Mouse (Mus musculus) forebrain, postnatal 0 days (tissue): Measurements from ENCODE around the gene Myl12a. TPM values are rescaled to one million over a fixed set of nuclear protein-coding genes. Genes with fewer than 3 reads are reported as not detected.

ENCODE experiments used
- ATAC-seq: fragments of 200-750 bp; cut with Nextera tagmentation; 2 replicates; pipeline ENCODE4 v1.8.0; 2017; ENCODE audit warnings: mild to moderate bottlenecking, moderate library complexity
- DNase-seq: peaks from one replicate; pipeline ENCODE4 v3.0.0-alpha.2; 2015
- H3K27ac ChIP-seq: fragments of 300-500 bp; sonication (generic); 2 replicates; pipeline ENCODE4 v1.5.1; 2014; ENCODE audit warnings: low read depth, mild to moderate bottlenecking, antibody characterized with exemption, low read length, moderate library complexity, mixed read lengths
- H3K27me3 ChIP-seq: fragments of 300-500 bp; sonication (generic); 2 replicates; pipeline ENCODE4 v1.6.1; 2014; ENCODE audit warnings: mild to moderate bottlenecking, low read length, mixed read lengths; ENCODE audit not compliant: insufficient read depth
- H3K36me3 ChIP-seq: fragments of 300-500 bp; sonication (generic); 2 replicates; pipeline ENCODE4 v1.6.1; 2014; ENCODE audit warnings: mild to moderate bottlenecking, moderate library complexity; ENCODE audit not compliant: insufficient read depth
- H3K4me1 ChIP-seq: fragments of 300-500 bp; sonication (generic); 2 replicates; pipeline ENCODE4 v1.6.1; 2014; ENCODE audit warnings: antibody characterized with exemption; ENCODE audit not compliant: insufficient read depth
- H3K4me2 ChIP-seq: fragments of 300-500 bp; sonication (generic); 2 replicates; pipeline ENCODE4 v1.6.1; 2014; ENCODE audit warnings: low read depth, mild to moderate bottlenecking, moderate library complexity
- H3K4me3 ChIP-seq: fragments of 300-500 bp; sonication (generic); 2 replicates; pipeline ENCODE4 v1.5.1; 2014; ENCODE audit warnings: low read depth, low read length, mixed read lengths
- H3K9ac ChIP-seq: fragments of 300-500 bp; sonication (generic); 2 replicates; pipeline ENCODE4 v1.6.1; 2014; ENCODE audit warnings: mild to moderate bottlenecking
- H3K9me3 ChIP-seq: fragments of 300-500 bp; sonication (generic); 2 replicates; pipeline ENCODE4 v1.6.1; 2016; ENCODE audit warnings: low read length
- CTCF ChIP-seq: sonication (generic); IDR thresholded peaks from 2 replicates; pipeline ENCODE4 v1.5.1; 2016; ENCODE audit warnings: antibody characterized with exemption, control low read depth, low read depth
- whole genome bisulfite sequencing: fragments of 180-500 bp; shearing (Covaris S2); extraction: QIAGEN DNeasy Blood & Tissue Kit; methylation state at CpG from one replicate; pipeline ENCODE4 v1.1.7; 2014; 5-methylcytosine and 5-hydroxymethylcytosine counted together
- polyA plus RNA-seq: library from polyadenylated mRNA; unstranded; fragments of >200 nt; fragmentation: Nextera tagmentation; extraction: Ambion mirVana; gene quantifications from 2 replicates; pipeline ENCODE4 v1.2.1, GENCODE M21; 2015
- total RNA-seq: library from RNA; depleted of rRNA; stranded (reverse); fragments of >200 nt; gene quantifications from 2 replicates; pipeline ENCODE4 v1.2.3, GENCODE M21; 2014

The Myl12a gene
- total and polyA plus RNA-seq, 2 experiments from 2014 or later = 35.6 to 80.8 TPM

DNA sequence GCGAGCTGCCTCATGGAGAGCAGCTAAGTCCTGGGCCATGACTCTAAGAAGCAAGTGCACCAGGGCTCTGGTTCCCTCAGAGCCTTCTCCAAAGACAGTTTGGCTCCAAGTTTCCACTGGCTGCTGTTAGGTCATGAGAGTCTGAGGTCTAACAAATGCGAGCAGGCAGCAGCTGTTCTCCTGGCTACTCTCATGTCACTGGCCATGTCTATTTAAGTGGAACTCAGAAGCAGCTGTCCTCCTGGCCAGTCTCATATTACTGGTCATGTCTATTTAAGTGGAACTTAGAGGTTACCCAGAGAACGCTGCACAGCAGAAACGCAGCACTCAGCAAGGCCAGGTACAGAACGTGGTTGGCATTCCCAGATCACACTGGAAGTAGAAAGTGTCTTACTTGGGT is 36.1 kb upstream of the Myl12a start:
- Histone ChIP-seq H3K4me3 (no peak overlapping the region), H3K36me3 (no peaks in the 10 kb centered on the region), H3K4me2 (no peak overlapping the region), H3K4me1 (no peaks in the 10 kb centered on the region), H3K27me3 (no peaks in the 10 kb centered on the region), H3K9ac (no peak overlapping the region), H3K9me3 (no peaks in the 10 kb centered on the region), H3K27ac (no peak overlapping the region)
- 90% methylated on average over 5 of the region's 5 CpGs for WGBS
- no peak for ATAC-seq
- no peak for TF ChIP-seq CTCF
- DNase-seq = no peak

DNA sequence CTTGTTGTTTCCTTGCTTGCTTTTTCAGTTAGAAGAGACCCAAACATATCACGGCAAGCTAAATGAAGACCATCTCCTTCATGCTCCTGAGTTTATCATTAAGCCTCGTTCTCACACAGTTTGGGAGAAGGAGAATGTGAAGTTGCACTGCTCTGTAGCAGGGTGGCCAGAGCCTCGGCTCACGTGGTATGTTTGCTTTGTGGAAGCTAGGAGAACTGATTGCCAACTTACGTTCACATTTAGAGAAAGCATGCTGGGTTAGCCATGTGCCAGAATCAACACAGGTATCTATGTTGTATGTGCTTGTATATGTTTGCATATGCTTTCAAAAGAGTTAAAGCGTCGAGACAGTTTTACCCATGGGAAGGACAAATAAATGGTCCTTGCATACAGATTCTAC is 34.5 kb upstream of the Myl12a start:
- no peak for ATAC-seq

DNA sequence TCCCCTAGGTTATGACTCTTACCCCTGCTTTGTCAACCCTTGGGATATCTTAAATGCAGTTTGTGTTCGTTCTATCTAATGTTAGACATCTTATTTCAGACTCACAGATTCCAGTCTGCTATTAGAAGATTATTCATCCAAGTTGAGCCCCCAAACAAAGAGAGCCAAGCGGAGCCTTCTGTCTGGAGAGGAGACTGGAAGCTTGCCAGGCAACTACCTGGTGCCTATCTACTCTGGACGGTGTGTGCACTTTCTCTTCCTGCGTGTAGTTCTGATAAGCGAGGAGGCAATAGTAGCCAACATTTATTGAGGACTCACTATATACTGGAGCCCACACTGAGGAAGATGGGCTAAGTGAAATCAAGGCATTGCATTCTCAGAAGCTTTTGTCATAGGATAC is 31.8 kb upstream of the Myl12a start:
- Histone ChIP-seq H3K36me3 (no peaks in the 10 kb centered on the region), H3K4me2 (no peak overlapping the region), H3K4me1 (no peaks in the 10 kb centered on the region), H3K9me3 (no peaks in the 10 kb centered on the region), H3K9ac (no peak overlapping the region), H3K27ac (no peak overlapping the region), H3K27me3 (no peaks in the 10 kb centered on the region), H3K4me3 (no peak overlapping the region)
- no peak for ATAC-seq
- 70% methylated on average over 5 of the region's 5 CpGs for WGBS
- DNase-seq = no peak
- TF ChIP-seq CTCF = no peak

More for the DNA sequence above, 34.5 kb upstream of the Myl12a start:
- Histone ChIP-seq H3K4me3 (no peak overlapping the region), H3K36me3 (no peaks in the 10 kb centered on the region), H3K9me3 (no peaks in the 10 kb centered on the region), H3K4me2 (no peak overlapping the region), H3K9ac (no peak overlapping the region), H3K27me3 (no peaks in the 10 kb centered on the region), H3K27ac (no peak overlapping the region), H3K4me1 (no peaks in the 10 kb centered on the region)
- WGBS = 92% methylated on average over 7 of the region's 7 CpGs
- no peak for DNase-seq
- TF ChIP-seq CTCF = no peak

DNA sequence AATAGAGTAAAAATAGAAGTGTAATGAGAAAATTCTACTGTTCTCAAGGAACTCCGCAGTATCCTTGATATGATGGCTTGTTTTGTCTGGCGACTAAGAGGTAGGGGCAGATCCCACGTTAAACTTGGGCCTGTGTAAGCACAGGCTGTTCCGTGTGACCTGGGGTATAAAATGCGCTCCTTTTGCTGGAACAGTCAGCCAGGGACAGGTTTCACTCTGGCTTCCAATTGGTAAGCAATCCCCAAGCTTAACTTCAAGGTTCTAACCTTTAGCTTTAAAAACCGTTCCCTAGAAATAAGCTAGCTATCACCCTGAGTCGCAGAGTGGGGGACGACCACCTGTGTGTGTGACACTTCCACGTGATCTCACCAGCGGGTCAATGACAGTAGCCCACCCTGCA is 30.0 kb upstream of the Myl12a start:
- H3K4me1 ChIP-seq = no peaks in the 10 kb centered on the region
- no peaks in the 10 kb centered on the region for H3K9me3 ChIP-seq
- DNase-seq (no peak), ATAC-seq (no peak)
- H3K27me3 ChIP-seq = no peaks in the 10 kb centered on the region
- H3K4me3 ChIP-seq = no peak overlapping the region
- 90% methylated on average over 10 of the region's 10 CpGs for WGBS
- H3K4me2 ChIP-seq = no peak overlapping the region
- no peak overlapping the region for H3K9ac ChIP-seq
- no peaks in the 10 kb centered on the region for H3K36me3 ChIP-seq
- TF ChIP-seq CTCF = no peak
- H3K27ac ChIP-seq = no peak overlapping the region

DNA sequence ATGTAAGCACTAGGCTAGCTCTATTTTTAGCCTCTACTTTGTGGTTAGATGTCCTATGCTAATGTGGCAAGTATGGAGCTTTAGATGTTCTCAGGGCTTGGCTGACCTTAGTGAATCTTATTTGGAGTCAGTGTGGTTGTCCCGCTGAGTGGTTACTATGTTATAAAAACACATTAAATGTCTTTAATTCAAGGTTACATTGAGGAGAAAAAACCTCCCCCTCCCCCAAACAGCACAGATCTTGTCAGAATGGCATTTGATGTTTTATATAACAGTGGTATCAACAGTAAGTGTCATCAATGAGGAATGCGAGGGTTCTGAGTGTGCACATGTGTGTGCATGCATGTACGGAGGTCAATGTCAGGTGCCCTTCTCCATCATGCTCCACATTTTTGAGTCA is 24.5 kb upstream of the Myl12a start:
- DNase-seq (no peak), ATAC-seq (no peak)
- Histone ChIP-seq H3K27ac (no peak overlapping the region), H3K4me1 (no peaks in the 10 kb centered on the region), H3K36me3 (no peaks in the 10 kb centered on the region), H3K27me3 (no peaks in the 10 kb centered on the region), H3K9me3 (no peaks in the 10 kb centered on the region), H3K9ac (no peak overlapping the region), H3K4me3 (no peak overlapping the region), H3K4me2 (no peak overlapping the region)
- 94% methylated on average over 3 of the region's 3 CpGs for WGBS
- no peak for TF ChIP-seq CTCF

DNA sequence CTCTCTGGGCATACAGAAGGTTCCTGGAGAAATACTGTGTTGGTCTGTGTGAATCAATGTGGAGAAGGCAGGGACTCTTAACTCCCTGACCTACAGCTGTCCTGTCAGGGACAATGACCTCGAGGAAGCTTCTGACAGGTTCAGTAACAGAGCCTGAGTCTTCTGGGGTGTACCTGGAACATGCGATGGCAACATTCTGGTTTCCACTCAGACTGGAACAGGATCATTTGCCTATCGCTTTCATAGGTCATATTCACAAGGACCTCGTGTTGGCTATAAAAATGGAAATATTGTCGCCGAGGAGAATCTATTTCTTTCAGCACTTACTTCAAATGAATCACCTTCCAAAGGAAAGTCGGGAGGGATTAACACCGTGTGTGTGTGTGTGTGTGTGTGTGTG is 23.2 kb upstream of the Myl12a start:
- Histone ChIP-seq H3K27ac (no peak overlapping the region), H3K27me3 (no peaks in the 10 kb centered on the region), H3K4me1 (no peaks in the 10 kb centered on the region), H3K9me3 (no peaks in the 10 kb centered on the region), H3K4me2 (no peak overlapping the region), H3K4me3 (no peak overlapping the region), H3K9ac (no peak overlapping the region), H3K36me3 (no peaks in the 10 kb centered on the region)
- no peak for TF ChIP-seq CTCF
- ATAC-seq (no peak), DNase-seq (no peak)
- 81% methylated on average over 8 of the region's 8 CpGs for WGBS

DNA sequence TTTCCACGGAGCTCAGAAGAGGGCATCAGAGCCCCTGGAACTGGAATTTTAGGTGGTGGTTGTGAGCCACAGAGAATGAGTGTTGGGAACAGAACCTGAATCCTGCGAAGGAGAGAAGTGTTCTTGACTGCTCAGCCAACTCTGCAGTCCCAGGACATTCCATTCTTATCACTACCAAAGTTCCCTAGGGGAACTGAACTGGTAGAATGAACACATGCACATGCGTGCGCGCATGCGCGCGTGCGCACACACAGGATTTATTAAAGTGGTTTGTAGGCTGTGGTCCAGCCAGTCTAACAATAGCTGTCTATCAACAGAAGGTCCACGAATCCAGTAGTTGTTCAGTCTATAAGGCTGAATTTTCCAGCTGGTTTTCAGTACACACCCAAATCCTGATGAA is 21.4 kb upstream of the Myl12a start:
- no peak for ATAC-seq
- 93% methylated on average over 10 of the region's 10 CpGs for WGBS

DNA sequence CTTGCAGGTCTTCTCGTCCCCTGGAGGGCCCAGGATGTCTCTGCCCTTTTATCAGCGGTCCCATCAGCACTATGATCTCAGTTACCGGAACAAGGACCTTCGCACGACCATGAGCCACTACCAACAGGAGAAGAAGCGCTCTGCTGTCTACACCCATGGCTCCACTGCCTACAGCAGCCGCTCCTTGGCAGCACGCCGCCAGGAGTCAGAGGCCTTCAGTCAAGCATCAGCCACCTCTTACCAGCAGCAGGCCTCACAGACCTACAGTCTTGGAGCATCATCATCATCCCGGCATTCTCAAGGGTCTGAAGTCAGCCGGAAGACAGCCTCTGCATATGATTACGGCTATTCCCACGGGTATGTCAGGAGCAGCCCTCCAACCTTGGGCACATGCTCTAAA is 20.2 kb upstream of the Myl12a start:
- ATAC-seq (no peak), DNase-seq (no peak)
- WGBS = 93% methylated on average over 13 of the region's 13 CpGs
- no peak overlapping the region for H3K4me3 ChIP-seq
- TF ChIP-seq CTCF = no peak
- H3K4me2 ChIP-seq = no peak overlapping the region
- H3K9ac ChIP-seq = no peak overlapping the region
- no peaks in the 10 kb centered on the region for H3K27me3 ChIP-seq
- H3K9me3 ChIP-seq = no peaks in the 10 kb centered on the region
- H3K27ac ChIP-seq = no peak overlapping the region
- no peaks in the 10 kb centered on the region for H3K4me1 ChIP-seq
- no peaks in the 10 kb centered on the region for H3K36me3 ChIP-seq

More for the DNA sequence above, 21.4 kb upstream of the Myl12a start:
- no peak for TF ChIP-seq CTCF
- H3K27ac ChIP-seq = no peak overlapping the region
- no peaks in the 10 kb centered on the region for H3K9me3 ChIP-seq
- H3K36me3 ChIP-seq = no peaks in the 10 kb centered on the region
- no peak overlapping the region for H3K9ac ChIP-seq
- H3K4me3 ChIP-seq = no peak overlapping the region
- no peaks in the 10 kb centered on the region for H3K27me3 ChIP-seq
- no peaks in the 10 kb centered on the region for H3K4me1 ChIP-seq
- no peak for DNase-seq
- no peak overlapping the region for H3K4me2 ChIP-seq
